Mouse (Mus musculus) bone marrow, adult 2 months (tissue): ENCODE measurements around the gene Rsad1. TPM values are rescaled to one million over a fixed set of nuclear protein-coding genes. Genes with fewer than 3 reads are reported as not detected.

Experiments
- H3K27ac ChIP-seq: fragments of 200-500 bp; 2 replicates; pipeline ENCODE4 v1.5.1; 2012; ENCODE audit warnings: low read depth, mild to moderate bottlenecking, control low read depth, inconsistent platforms, low read length; ENCODE audit not compliant: control insufficient read depth, poor library complexity, insufficient read depth
- H3K4me1 ChIP-seq: fragments of 200-500 bp; 2 replicates; pipeline ENCODE4 v1.6.1; 2011; ENCODE audit warnings: low read length; ENCODE audit not compliant: control insufficient read depth, insufficient read depth
- H3K4me3 ChIP-seq: fragments of 200-500 bp; replicated peaks from 2 replicates; pipeline ENCODE3; 2011; ENCODE audit warnings: mild to moderate bottlenecking, low read depth, low read length, control low read depth; ENCODE audit not compliant: control insufficient read depth
- CTCF ChIP-seq: fragments of 200-500 bp; IDR thresholded peaks from 2 replicates; pipeline ENCODE4 v1.5.1; 2011; ENCODE audit warnings: low read length, control low read depth; ENCODE audit not compliant: control insufficient read depth, insufficient read depth
- POLR2A ChIP-seq: fragments of 200-500 bp; IDR thresholded peaks from 2 replicates; pipeline ENCODE4 v1.6.1; 2011; ENCODE audit warnings: low read depth, mild to moderate bottlenecking, control low read depth, low read length, borderline replicate concordance; ENCODE audit not compliant: control insufficient read depth
- WGBS: fragments of 180-500 bp; shearing (Covaris S2); methylation state at CpG from one replicate; pipeline ENCODE4 v1.1.7; 2018; 5-methylcytosine and 5-hydroxymethylcytosine counted together
- polyA plus RNA-seq: library from polyadenylated mRNA; stranded (reverse); fragments of >200 nt; gene quantifications from 2 replicates; pipeline ENCODE4 v1.2.4, GENCODE M21; 2011; ENCODE audit warnings: low replicate concordance; ENCODE audit not compliant: missing spikeins, insufficient read depth, insufficient read length

Rsad1 gene
- polyA plus RNA-seq, 1 experiment, result 1.4 TPM

GRCm38 (mm10) chr11:94513452-94513851 lies 35.6 kb downstream of the Rsad1 start:
- no peaks in the 10 kb centered on the region for H3K4me1 ChIP-seq
- H3K4me3 ChIP-seq, result no peak overlapping the region
- no peak overlapping the region for H3K27ac ChIP-seq
- 65% methylated on average over 9 of the region's 9 CpGs for WGBS
- no peak for TF ChIP-seq POLR2A
- no peak for TF ChIP-seq CTCF

GRCm38 (mm10) chr11:94508976-94509375 lies 40.1 kb downstream of the Rsad1 start:
- TF ChIP-seq CTCF, result no peak
- no peak for TF ChIP-seq POLR2A
- Histone ChIP-seq H3K4me3 (no peak overlapping the region), H3K4me1 (no peaks in the 10 kb centered on the region), H3K27ac (no peak overlapping the region)
- WGBS, result 84% methylated on average over 10 of the region's 10 CpGs

- H3K27ac ChIP-seq, result no peak overlapping the region
- no peak overlapping the region for H3K4me3 ChIP-seq
- 73% methylated on average over 8 of the region's 8 CpGs for whole genome bisulfite sequencing
- H3K4me1 ChIP-seq, result no peaks in the 10 kb centered on the region
- TF ChIP-seq POLR2A, result no peak
- TF ChIP-seq CTCF, result no peak
These were observed 47.6 kb downstream of the Rsad1 start for GRCm38 (mm10) chr11:94501482-94501881.

GRCm38 (mm10) chr11:94500362-94500761 lies 48.7 kb downstream of the Rsad1 start:
- WGBS, result 48% methylated on average over 8 of the region's 8 CpGs
- Histone ChIP-seq H3K4me3 (no peak overlapping the region), H3K27ac (no peak overlapping the region), H3K4me1 (no peaks in the 10 kb centered on the region)
- TF ChIP-seq POLR2A, result no peak
- TF ChIP-seq CTCF, result no peak

- Histone ChIP-seq H3K4me3 (no peak within 1 kb of the TSS), H3K27ac (no peak within 1 kb of the TSS), H3K4me1 (no peaks in the 10 kb centered on the region)
- no peak for TF ChIP-seq CTCF
- no peak for TF ChIP-seq POLR2A
- 4% methylated on average over 26 of the region's 26 CpGs for WGBS
These were observed 49.3 kb downstream of the Rsad1 start, which contains the start of gene Epn3 for GRCm38 (mm10) chr11:94499661-94500152. Gene Epn3 (minus strand): TSS chr11:94499974.

- H3K4me3 ChIP-seq, result no peak overlapping the region
- 3% methylated on average over 2 of the region's 2 CpGs for WGBS
These were observed 50.0 kb downstream of the Rsad1 start for GRCm38 (mm10) chr11:94499035-94499434.

GRCm38 (mm10) chr11:94498093-94498996 lies 50.7 kb downstream of the Rsad1 start:
- Histone ChIP-seq H3K27ac (no peak overlapping the region), H3K4me3 (no peak overlapping the region), H3K4me1 (no peaks in the 10 kb centered on the region)
- WGBS, result 33% methylated on average over 19 of the region's 19 CpGs
- TF ChIP-seq CTCF (no peak), POLR2A (no peak)

More at GRCm38 (mm10) chr11:94499035-94499434, 50.0 kb downstream of the Rsad1 start:
- no peak overlapping the region for H3K27ac ChIP-seq
- TF ChIP-seq CTCF (no peak), POLR2A (no peak)
- no peaks in the 10 kb centered on the region for H3K4me1 ChIP-seq

GRCm38 (mm10) chr11:94495415-94495814 lies 53.6 kb downstream of the Rsad1 start:
- 82% methylated on average over 3 of the region's 3 CpGs for WGBS
- H3K4me1 ChIP-seq, result no peaks in the 10 kb centered on the region
- no peak overlapping the region for H3K4me3 ChIP-seq
- no peak overlapping the region for H3K27ac ChIP-seq
- TF ChIP-seq POLR2A (no peak), CTCF (no peak)
